Mouse (Mus musculus) brain, embryonic 14.5 days (tissue): Measurements from ENCODE around the gene Lmna. TPM values are rescaled to one million over a fixed set of nuclear protein-coding genes. Genes with fewer than 3 reads are reported as not detected.

ENCODE experiments used
- DNase-seq: peaks from one replicate; pipeline ENCODE4 v3.0.0-alpha.2; 2011; ENCODE audit warnings: low read depth
- CTCF ChIP-seq: fragments of 200-500 bp; IDR thresholded peaks from 2 replicates; pipeline ENCODE4 v1.5.1; 2012; ENCODE audit warnings: inconsistent platforms, mild to moderate bottlenecking, moderate library complexity, borderline replicate concordance; ENCODE audit not compliant: insufficient read depth, insufficient read length; ENCODE audit errors: extremely low read depth
- POLR2A ChIP-seq: fragments of 200-500 bp; IDR thresholded peaks from 2 replicates; pipeline ENCODE4 v1.6.1; 2012; ENCODE audit warnings: mild to moderate bottlenecking, inconsistent platforms, borderline replicate concordance; ENCODE audit not compliant: poor library complexity, insufficient read depth, insufficient read length, severe bottlenecking; ENCODE audit errors: extremely low read depth
- polyA plus RNA-seq: library from polyadenylated mRNA; depleted of rRNA; stranded (reverse); fragments of >200 nt; gene quantifications from 2 replicates; pipeline ENCODE4 v1.2.3, GENCODE M21; 2012

Gene Lmna
- polyA plus RNA-seq, 1 experiment = 39.5 TPM

GRCm38 (mm10) chr3:88456746-88457532 lies 52.8 kb downstream of the Lmna start:
- TF ChIP-seq POLR2A = no peak
- no peak for TF ChIP-seq CTCF
- DNase-seq = no peak

- no peak for DNase-seq
- TF ChIP-seq CTCF (no peak), POLR2A (no peak)
Observed at GRCm38 (mm10) chr3:88456313-88456712, 53.4 kb downstream of the Lmna start.

- TF ChIP-seq CTCF (no peak), POLR2A (no peak)
- DNase-seq = no peak
Observed at GRCm38 (mm10) chr3:88455588-88456264, 54.0 kb downstream of the Lmna start.

- no peak for DNase-seq
- TF ChIP-seq POLR2A = no peak
- no peak for TF ChIP-seq CTCF
Observed at GRCm38 (mm10) chr3:88454762-88455587, 54.8 kb downstream of the Lmna start.

- TF ChIP-seq POLR2A = no peak
- no peak for TF ChIP-seq CTCF
- DNase-seq = no peak
Observed at GRCm38 (mm10) chr3:88453986-88454385, 55.8 kb downstream of the Lmna start.

- DNase-seq = no peak
Observed at GRCm38 (mm10) chr3:88453369-88453768, 56.4 kb downstream of the Lmna start.

GRCm38 (mm10) chr3:88452716-88453115 lies 57.0 kb downstream of the Lmna start:
- no peak for DNase-seq
- TF ChIP-seq CTCF = no peak
- TF ChIP-seq POLR2A = no peak

More at GRCm38 (mm10) chr3:88453369-88453768, 56.4 kb downstream of the Lmna start:
- TF ChIP-seq CTCF (no peak), POLR2A (no peak)

GRCm38 (mm10) chr3:88452246-88452645 lies 57.5 kb downstream of the Lmna start:
- no peak for DNase-seq
- TF ChIP-seq CTCF = no peak
- TF ChIP-seq POLR2A = no peak

GRCm38 (mm10) chr3:88450379-88451131 lies 59.2 kb downstream of the Lmna start:
- peak; percentile 39 for DNase-seq
- TF ChIP-seq POLR2A (no peak), CTCF (no peak)

GRCm38 (mm10) chr3:88449395-88450023 lies 60.2 kb downstream of the Lmna start:
- DNase-seq = peak; percentile 79
- TF ChIP-seq POLR2A (no peak), CTCF (no peak)

GRCm38 (mm10) chr3:88448443-88448842 lies 61.3 kb downstream of the Lmna start:
- TF ChIP-seq POLR2A = no peak
- TF ChIP-seq CTCF = no peak
- no peak for DNase-seq
